Mouse (Mus musculus) CH12F3 (cell line): Measurements from ENCODE around the gene C1qtnf5.
"Not testable (repeated sequence)": the region's sequence is repeated elsewhere in the genome, so short reads cannot be mapped to it uniquely, and the experiment has no call there.

Experiments
- in situ Hi-C: fragments of 300-500 bp; cut with MboI; formaldehyde crosslinking; loops from 2 replicates; pipeline ENCODE4 v1.14.3; 2020; ENCODE audit warnings: low sequenced_read_pairs

The C1qtnf5 gene

GRCm38 (mm10) chr9:44104881-44105280 is 2.2 kb upstream of the C1qtnf5 start:
- in situ Hi-C loops, result no loop called here

- in situ Hi-C loops, result no loop called here
Observed at GRCm38 (mm10) chr9:44105781-44106180, 1.3 kb upstream of the C1qtnf5 start.

- in situ Hi-C loops, result no loop called here
Observed at GRCm38 (mm10) chr9:44106182-44106581, 863 bp upstream of the C1qtnf5 start.

- in situ Hi-C loops, result no loop called here
Observed at GRCm38 (mm10) chr9:44106596-44106995, 449 bp upstream of the C1qtnf5 start.

GRCm38 (mm10) chr9:44107557-44108179 is 623 bp downstream of the C1qtnf5 start:
- in situ Hi-C loops, result no loop called here

GRCm38 (mm10) chr9:44108269-44109055 is 1.4 kb downstream of the C1qtnf5 start:
- in situ Hi-C loops, result no loop called here

- in situ Hi-C loops, result no loop called here
Observed at GRCm38 (mm10) chr9:44109360-44110095, 2.5 kb downstream of the C1qtnf5 start.

GRCm38 (mm10) chr9:44111909-44112308 is 4.9 kb downstream of the C1qtnf5 start:
- in situ Hi-C loops, result not testable (repeated sequence)

GRCm38 (mm10) chr9:44113105-44113789 is 6.2 kb downstream of the C1qtnf5 start, which contains the start of the genes Gm49380 and Rnf26:
TSS of gene Gm49380 (minus strand) at chr9:44113500.
TSS of gene Rnf26 (minus strand) at chr9:44113517.
- in situ Hi-C loops, result no loop called here

GRCm38 (mm10) chr9:44114453-44114852 is 7.4 kb downstream of the C1qtnf5 start:
- in situ Hi-C loops, result no loop called here

GRCm38 (mm10) chr9:44115599-44115998 is 8.6 kb downstream of the C1qtnf5 start:
- in situ Hi-C loops, result no loop called here

GRCm38 (mm10) chr9:44116182-44116581 is 9.1 kb downstream of the C1qtnf5 start:
- in situ Hi-C loops, result no loop called here

- in situ Hi-C loops, result no loop called here
Observed at GRCm38 (mm10) chr9:44119011-44119410, 12.0 kb downstream of the C1qtnf5 start.

- in situ Hi-C loops, result no loop called here
Observed at GRCm38 (mm10) chr9:44119948-44120465, 13.0 kb downstream of the C1qtnf5 start.

GRCm38 (mm10) chr9:44124317-44124716 is 17.3 kb downstream of the C1qtnf5 start:
- in situ Hi-C loops, result no loop called here

- in situ Hi-C loops, result no loop called here
Observed at GRCm38 (mm10) chr9:44125026-44125425, 18.0 kb downstream of the C1qtnf5 start.

- in situ Hi-C loops, result no loop called here
Observed at GRCm38 (mm10) chr9:44125546-44126428, 18.7 kb downstream of the C1qtnf5 start.

- in situ Hi-C loops, result no loop called here
Observed at GRCm38 (mm10) chr9:44126746-44127145, 19.7 kb downstream of the C1qtnf5 start.

GRCm38 (mm10) chr9:44127351-44127801 is 20.3 kb downstream of the C1qtnf5 start:
- in situ Hi-C loops, result no loop called here

GRCm38 (mm10) chr9:44129633-44130032 is 22.6 kb downstream of the C1qtnf5 start:
- in situ Hi-C loops, result no loop called here
